Mouse (Mus musculus) limb, embryonic 14.5 days (tissue): ENCODE measurements around the gene 2410004P03Rik. TPM values are rescaled to one million over a fixed set of nuclear protein-coding genes. Genes with fewer than 3 reads are reported as not detected.
A peak's percentile ranks its signal among the peaks of the same experiment; 100 is the strongest.

Experiments
- ATAC-seq: fragments of 200-750 bp; cut with Nextera tagmentation; 2 replicates; pipeline ENCODE4 v1.8.0; 2017; ENCODE audit warnings: low read depth, moderate number of reproducible peaks, moderate TSS enrichment; ENCODE audit not compliant: low FRiP score
- DNase-seq: peaks from one replicate; pipeline ENCODE4 v3.0.0-alpha.2; 2015; ENCODE audit warnings: low spot score
- H3K27ac ChIP-seq: fragments of 300-500 bp; sonication (generic); replicated peaks from 2 replicates; pipeline ENCODE4 v1.5.1; 2014; ENCODE audit warnings: low read depth, mild to moderate bottlenecking, low read length, moderate library complexity, mixed read lengths
- H3K27me3 ChIP-seq: fragments of 300-500 bp; sonication (generic); 2 replicates; pipeline ENCODE4 v1.6.1; 2014; ENCODE audit warnings: low read length, mixed read lengths; ENCODE audit not compliant: control insufficient read depth, insufficient read depth
- H3K36me3 ChIP-seq: fragments of 300-500 bp; sonication (generic); 2 replicates; pipeline ENCODE4 v1.6.1; 2014; ENCODE audit warnings: mild to moderate bottlenecking, low read length, moderate library complexity, mixed read lengths; ENCODE audit not compliant: control insufficient read depth, insufficient read depth
- H3K4me1 ChIP-seq: fragments of 300-500 bp; sonication (generic); 2 replicates; pipeline ENCODE4 v1.6.1; 2014; ENCODE audit warnings: antibody characterized with exemption, low read length, mixed read lengths; ENCODE audit not compliant: control insufficient read depth, insufficient read depth
- H3K4me2 ChIP-seq: fragments of 300-500 bp; sonication (generic); replicated peaks from 2 replicates; pipeline ENCODE4 v1.6.1; 2014; ENCODE audit warnings: low read depth, mild to moderate bottlenecking, low read length, moderate library complexity; ENCODE audit not compliant: severe bottlenecking
- H3K4me3 ChIP-seq: fragments of 300-500 bp; sonication (generic); replicated peaks from 2 replicates; pipeline ENCODE4 v1.5.1; 2014; ENCODE audit warnings: low read length
- H3K9ac ChIP-seq: fragments of 300-500 bp; sonication (generic); 2 replicates; pipeline ENCODE4 v1.6.1; 2014; ENCODE audit warnings: mild to moderate bottlenecking, low read depth, low read length, moderate library complexity; ENCODE audit not compliant: severe bottlenecking
- H3K9me3 ChIP-seq: fragments of 300-500 bp; sonication (generic); 2 replicates; pipeline ENCODE4 v1.6.1; 2016; ENCODE audit warnings: low read length; ENCODE audit not compliant: control insufficient read depth
- POLR2A ChIP-seq: fragments of 200-500 bp; IDR thresholded peaks from 2 replicates; pipeline ENCODE4 v1.8.0; 2012; ENCODE audit warnings: inconsistent platforms, mild to moderate bottlenecking, moderate library complexity, borderline replicate concordance; ENCODE audit not compliant: insufficient read depth, insufficient read length; ENCODE audit errors: extremely low read depth
- WGBS: fragments of 180-500 bp; shearing (Covaris S2); extraction: QIAGEN DNeasy Blood & Tissue Kit; methylation state at CpG from one replicate; pipeline ENCODE4 v1.1.7; 2014; 5-methylcytosine and 5-hydroxymethylcytosine counted together
- polyA plus RNA-seq, 2 experiments: library from polyadenylated mRNA; depleted of rRNA in 1 of 2; stranded (reverse) in 1 of 2; unstranded in 1 of 2; fragments of >200 nt; fragmentation: Nextera tagmentation in 1 of 2; extraction: Ambion mirVana in 1 of 2; gene quantifications; 2 replicates each; pipeline versions ENCODE4 v1.2.1 to v1.2.3; 2012 to 2014

2410004P03Rik gene
- polyA plus RNA-seq, 2 experiments: 0.21 to 0.50 TPM

GRCm38 (mm10) chr12:17018468-17018867 lies 6.9 kb upstream of the 2410004P03Rik start:
- no peak overlapping the region for H3K27ac ChIP-seq
- peak; percentile 61 for DNase-seq
- 35% methylated on average over 4 of the region's 4 CpGs for WGBS

GRCm38 (mm10) chr12:17015711-17016110 lies 4.2 kb upstream of the 2410004P03Rik start:
- Histone ChIP-seq H3K27me3 (no peaks in the 10 kb centered on the region), H3K9me3 (0 out of 2 replicates have a peak, but pooled peaks cover 3% of the 10 kb centered on the region), H3K4me2 (no peak overlapping the region), H3K27ac (no peak overlapping the region), H3K4me1 (peaks cover 6% of the 10 kb centered on the region; the same call in 1 of the 2 replicates), H3K36me3 (no peaks in the 10 kb centered on the region), H3K9ac (no peak overlapping the region), H3K4me3 (no peak overlapping the region)
- 71% methylated on average over 2 of the region's 2 CpGs for WGBS
- no peak for TF ChIP-seq POLR2A
- DNase-seq (peak; percentile 59), ATAC-seq (no peak)

More at GRCm38 (mm10) chr12:17018468-17018867, 6.9 kb upstream of the 2410004P03Rik start:
- no peak for TF ChIP-seq POLR2A
- no peak for ATAC-seq
- H3K4me1 ChIP-seq: no peaks in the 10 kb centered on the region
- H3K27me3 ChIP-seq: no peaks in the 10 kb centered on the region
- H3K9ac ChIP-seq: no peak overlapping the region
- no peak overlapping the region for H3K4me2 ChIP-seq
- H3K36me3 ChIP-seq: no peaks in the 10 kb centered on the region
- H3K9me3 ChIP-seq: 0 out of 2 replicates have a peak, but pooled peaks cover 3% of the 10 kb centered on the region
- H3K4me3 ChIP-seq: no peak overlapping the region

GRCm38 (mm10) chr12:17012067-17012899 lies 756 bp upstream of the 2410004P03Rik start:
- 73% methylated on average over 2 of the region's 2 CpGs for WGBS
- Histone ChIP-seq H3K27ac (no peak overlapping the region), H3K4me1 (peaks cover 6% of the 10 kb centered on the region; the same call in 1 of the 2 replicates), H3K9me3 (0 out of 2 replicates have a peak, but pooled peaks cover 3% of the 10 kb centered on the region), H3K36me3 (no peaks in the 10 kb centered on the region), H3K9ac (no peak overlapping the region), H3K4me3 (no peak overlapping the region), H3K27me3 (no peaks in the 10 kb centered on the region), H3K4me2 (no peak overlapping the region)
- DNase-seq: no peak
- no peak for TF ChIP-seq POLR2A
- no peak for ATAC-seq

- Histone ChIP-seq H3K36me3 (no peaks in the 10 kb centered on the region), H3K9me3 (no peaks in the 10 kb centered on the region), H3K27me3 (no peaks in the 10 kb centered on the region), H3K9ac (no peak overlapping the region), H3K4me1 (peaks cover 6% of the 10 kb centered on the region; the same call in 1 of the 2 replicates), H3K4me2 (no peak overlapping the region), H3K4me3 (no peak overlapping the region), H3K27ac (no peak overlapping the region)
- 94% methylated on average over 6 of the region's 6 CpGs for WGBS
- ATAC-seq (no peak), DNase-seq (no peak)
- no peak for TF ChIP-seq POLR2A
Measured at GRCm38 (mm10) chr12:17009466-17009865, 2.1 kb downstream of the 2410004P03Rik start.

GRCm38 (mm10) chr12:17001211-17001610 lies 10.3 kb downstream of the 2410004P03Rik start:
- Histone ChIP-seq H3K4me3 (no peak overlapping the region), H3K9me3 (no peaks in the 10 kb centered on the region), H3K9ac (no peak overlapping the region), H3K4me1 (peaks cover 10% of the 10 kb centered on the region), H3K27ac (no peak overlapping the region), H3K4me2 (no peak overlapping the region), H3K27me3 (peaks cover 12% of the 10 kb centered on the region; the same call in 1 of the 2 replicates), H3K36me3 (no peaks in the 10 kb centered on the region)
- TF ChIP-seq POLR2A: no peak
- WGBS: 49% methylated on average over 4 of the region's 4 CpGs
- no peak for ATAC-seq
- DNase-seq: no peak
